Mouse (Mus musculus): ENCODE measurements around the gene Wnt1. TPM values are rescaled to one million over a fixed set of nuclear protein-coding genes. Genes with fewer than 3 reads are reported as not detected.
"Not testable (repeated sequence)": the region's sequence is repeated elsewhere in the genome, so short reads cannot be mapped to it uniquely, and the experiment has no call there.

Wnt1 gene
- polyA plus RNA-seq, 1 experiment from 2014 or later = not detected

DNA sequence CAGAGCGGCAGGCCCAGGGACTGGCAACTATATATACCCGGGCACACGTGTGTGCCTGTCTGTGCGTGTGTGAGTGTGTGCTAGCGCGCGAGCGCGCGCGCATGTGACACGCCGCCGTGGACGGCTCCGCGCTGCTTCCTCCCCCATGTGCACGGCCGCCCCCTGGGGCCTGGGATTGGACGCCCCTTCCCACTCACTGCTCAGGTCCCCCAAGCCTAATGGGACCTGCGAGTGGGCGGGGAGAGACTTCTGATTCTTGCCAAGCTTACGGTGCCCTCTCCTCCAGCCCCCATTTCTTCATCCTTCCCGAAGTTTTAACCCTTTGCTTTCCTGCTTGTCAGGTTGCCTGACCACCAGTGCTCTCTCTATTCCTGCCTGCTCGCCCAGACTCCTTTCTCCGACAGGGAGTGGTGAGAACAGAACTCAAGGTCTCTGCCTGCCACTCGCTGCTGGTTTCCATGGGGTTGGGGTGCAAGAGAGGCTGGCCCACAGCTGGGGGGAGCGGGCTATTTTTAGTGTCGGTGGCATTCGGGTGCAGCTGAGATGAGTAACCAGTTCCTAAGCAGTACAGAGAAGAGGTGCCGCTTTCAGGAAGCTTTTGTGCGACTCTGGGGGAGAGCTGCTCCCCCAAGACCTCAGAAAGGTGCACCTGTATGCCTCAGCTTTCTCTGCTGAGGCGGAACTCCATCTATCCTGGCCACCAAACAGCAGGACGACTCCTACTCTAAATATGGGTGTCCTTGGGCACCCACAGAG lies 18.4 kb downstream of the Wnt1 start:
- peak overlapping the region; percentile 59 for H3K9ac ChIP-seq (ENCODE audit: low read length)
- H3K4me2 ChIP-seq (ENCODE audit: low read depth, low read length) = peak overlapping the region; percentile 82
- peaks cover 71% of the 10 kb centered on the region for H3K27me3 ChIP-seq (ENCODE audit: control insufficient read depth, insufficient read depth, low read depth, low read length)
- peak overlapping the region; percentile 47 for H3K4me3 ChIP-seq (ENCODE audit: low read length)
- WGBS = 2% methylated on average over 29 of the region's 34 CpGs
- H3K36me3 ChIP-seq (ENCODE audit: control insufficient read depth, insufficient read depth, low read length) = peaks cover 13% of the 10 kb centered on the region
- H3K9me3 ChIP-seq (ENCODE audit: control insufficient read depth, low read length) = no peaks in the 10 kb centered on the region
- ATAC-seq (ENCODE audit: low read depth) = peak; percentile 16; the same call in 1 of the 2 replicates
- no peak overlapping the region for H3K27ac ChIP-seq (ENCODE audit: low read length)
- peaks cover 29% of the 10 kb centered on the region for H3K4me1 ChIP-seq (replicated peaks; ENCODE audit: control insufficient read depth, insufficient read depth, low read length)

DNA sequence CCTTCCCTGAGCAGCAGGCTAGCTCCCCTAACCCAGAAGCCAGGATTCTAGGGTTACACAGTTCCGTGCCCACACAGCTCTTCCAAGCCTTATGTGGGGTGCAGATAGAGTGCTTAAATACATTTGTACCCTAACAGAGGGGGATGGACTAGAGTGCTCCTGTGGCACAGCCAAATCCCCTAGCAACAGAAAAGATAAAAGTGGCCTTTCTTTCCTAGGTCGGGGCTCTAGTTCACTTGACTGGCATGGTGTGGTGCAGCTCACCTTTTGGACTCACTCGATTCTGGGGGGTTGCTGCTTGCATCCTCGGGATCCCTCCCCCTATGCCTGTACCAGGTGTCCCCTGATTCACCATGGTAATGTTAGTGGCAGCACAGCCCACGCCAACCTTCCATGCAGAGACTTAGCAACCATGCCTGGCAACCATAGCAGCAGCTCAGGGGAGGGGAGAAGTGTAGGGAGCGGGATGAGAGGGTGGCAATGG lies 19.0 kb downstream of the Wnt1 start:
- ATAC-seq (ENCODE audit: low read depth) = no peak
- no peak overlapping the region for H3K27ac ChIP-seq (ENCODE audit: low read length)
- peaks cover 15% of the 10 kb centered on the region for H3K36me3 ChIP-seq (ENCODE audit: control insufficient read depth, insufficient read depth, low read length)
- H3K4me1 ChIP-seq (replicated peaks; ENCODE audit: control insufficient read depth, insufficient read depth, low read length) = peaks cover 29% of the 10 kb centered on the region
- H3K4me2 ChIP-seq (ENCODE audit: low read depth, low read length) = no peak overlapping the region
- H3K9me3 ChIP-seq (ENCODE audit: control insufficient read depth, low read length) = no peaks in the 10 kb centered on the region
- WGBS = 12% methylated on average over 6 of the region's 6 CpGs
- peaks cover 65% of the 10 kb centered on the region for H3K27me3 ChIP-seq (ENCODE audit: control insufficient read depth, insufficient read depth, low read depth, low read length)
- peak overlapping the region; percentile 59; the same call in 1 of the 2 replicates for H3K9ac ChIP-seq (ENCODE audit: low read length)
- no peak overlapping the region; the same call in 1 of the 2 replicates for H3K4me3 ChIP-seq (ENCODE audit: low read length)

DNA sequence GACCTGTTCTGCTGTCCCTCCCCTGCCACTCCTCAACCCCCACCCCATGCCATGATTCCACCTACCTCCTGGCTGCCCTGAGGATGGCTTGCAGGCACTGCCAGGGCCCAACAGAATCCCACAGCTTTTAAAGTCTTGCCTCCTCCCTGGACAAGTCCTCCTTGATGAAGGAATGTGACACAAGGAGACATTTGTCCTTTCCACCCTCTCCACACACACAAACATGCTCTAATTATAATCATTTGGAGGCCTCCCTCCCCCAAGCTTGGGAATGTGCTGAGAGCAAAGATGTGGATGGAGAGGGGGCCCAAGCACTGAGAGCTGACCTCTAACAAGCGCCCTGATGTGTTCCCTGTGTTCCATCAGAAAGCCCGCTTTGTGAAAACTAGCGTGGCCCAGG lies 19.7 kb downstream of the Wnt1 start, which contains the start of gene Ddn:
TSS of gene Ddn (minus strand) at position 101 of the 400 bp plus-strand sequence.
- Histone ChIP-seq H3K27ac (ENCODE audit: low read length) (no peak within 1 kb of the TSS), H3K4me3 (ENCODE audit: low read length) (no peak within 1 kb of the TSS; the same call in 1 of the 2 replicates), H3K9me3 (ENCODE audit: control insufficient read depth, low read length) (no peaks in the 10 kb centered on the region), H3K36me3 (ENCODE audit: control insufficient read depth, insufficient read depth, low read length) (peaks cover 16% of the 10 kb centered on the region), H3K4me2 (ENCODE audit: low read depth, low read length) (peak within 1 kb of the TSS; percentile 82; the same call in 1 of the 2 replicates), H3K4me1 (replicated peaks; ENCODE audit: control insufficient read depth, insufficient read depth, low read length) (peaks cover 29% of the 10 kb centered on the region), H3K9ac (ENCODE audit: low read length) (peak within 1 kb of the TSS; percentile 59; the same call in 1 of the 2 replicates), H3K27me3 (ENCODE audit: control insufficient read depth, insufficient read depth, low read depth, low read length) (peaks cover 58% of the 10 kb centered on the region)
- 45% methylated on average over 3 of the region's 3 CpGs for WGBS
- ATAC-seq (ENCODE audit: low read depth) = no peak

GRCm38 (mm10) chr15:98810212-98810611 lies 20.6 kb downstream of the Wnt1 start:
- H3K27ac ChIP-seq (ENCODE audit: low read length); H3K9me3 ChIP-seq (ENCODE audit: control insufficient read depth, low read length); H3K9ac ChIP-seq (ENCODE audit: low read length); H3K4me3 ChIP-seq (ENCODE audit: low read length); H3K4me2 ChIP-seq (ENCODE audit: low read depth, low read length); ATAC-seq (ENCODE audit: low read depth): not testable (repeated sequence)
- peaks cover 27% of the 10 kb centered on the region for H3K4me1 ChIP-seq (replicated peaks; ENCODE audit: control insufficient read depth, insufficient read depth, low read length)
- WGBS = 69% methylated on average over 6 of the region's 6 CpGs
- H3K27me3 ChIP-seq (ENCODE audit: control insufficient read depth, insufficient read depth, low read depth, low read length) = peaks cover 50% of the 10 kb centered on the region
- peaks cover 20% of the 10 kb centered on the region for H3K36me3 ChIP-seq (ENCODE audit: control insufficient read depth, insufficient read depth, low read length)

DNA sequence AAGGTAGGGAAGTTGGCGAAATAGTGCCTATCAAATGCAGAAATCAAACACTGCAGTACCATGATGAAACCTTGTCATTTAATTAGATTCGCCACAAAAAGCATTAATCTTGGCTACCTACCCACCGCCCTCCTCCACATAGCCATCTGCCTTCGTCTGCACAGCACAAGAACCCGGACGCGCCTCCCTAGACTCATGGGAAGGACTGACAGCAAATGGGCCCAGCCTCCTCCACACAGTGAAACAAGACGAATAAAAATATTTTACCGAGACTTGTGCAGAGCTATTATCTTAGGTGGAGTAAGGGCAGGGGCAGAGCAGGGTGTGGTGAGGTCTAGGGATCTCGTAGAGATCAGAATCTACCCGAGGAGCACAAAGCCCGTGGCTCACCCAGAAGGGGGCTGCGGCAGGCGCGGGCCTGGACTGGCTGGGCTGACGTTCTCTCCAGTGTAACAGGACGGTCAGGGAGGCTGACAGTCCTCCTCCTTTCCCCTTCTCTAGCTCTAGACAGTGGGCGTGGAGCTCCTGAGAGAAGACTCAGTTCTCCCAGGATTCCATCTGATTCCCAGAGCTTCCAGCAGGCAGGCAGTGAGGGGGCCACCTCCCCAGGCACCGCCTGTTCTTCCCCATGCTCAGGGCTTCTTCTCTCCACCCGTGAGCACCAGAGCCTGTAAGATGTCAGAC lies 23.2 kb downstream of the Wnt1 start:
- H3K4me1 ChIP-seq (replicated peaks; ENCODE audit: control insufficient read depth, insufficient read depth, low read length) = peaks cover 7% of the 10 kb centered on the region
- ATAC-seq (ENCODE audit: low read depth) = no peak
- no peak overlapping the region for H3K9ac ChIP-seq (ENCODE audit: low read length)
- WGBS = 87% methylated on average over 20 of the region's 20 CpGs
- no peak overlapping the region for H3K27ac ChIP-seq (ENCODE audit: low read length)
- H3K4me3 ChIP-seq (ENCODE audit: low read length) = no peak overlapping the region
- H3K27me3 ChIP-seq (ENCODE audit: control insufficient read depth, insufficient read depth, low read depth, low read length) = peaks cover 24% of the 10 kb centered on the region
- H3K36me3 ChIP-seq (ENCODE audit: control insufficient read depth, insufficient read depth, low read length) = peaks cover 22% of the 10 kb centered on the region
- H3K4me2 ChIP-seq (ENCODE audit: low read depth, low read length) = no peak overlapping the region
- no peaks in the 10 kb centered on the region for H3K9me3 ChIP-seq (ENCODE audit: control insufficient read depth, low read length)

- H3K9ac ChIP-seq (ENCODE audit: low read length) = no peak overlapping the region
- H3K4me2 ChIP-seq (ENCODE audit: low read depth, low read length) = no peak overlapping the region
- H3K4me3 ChIP-seq (ENCODE audit: low read length) = no peak overlapping the region
- peaks cover 8% of the 10 kb centered on the region for H3K36me3 ChIP-seq (ENCODE audit: control insufficient read depth, insufficient read depth, low read length)
- H3K27me3 ChIP-seq (ENCODE audit: control insufficient read depth, insufficient read depth, low read depth, low read length) = no peaks in the 10 kb centered on the region
- no peak overlapping the region for H3K27ac ChIP-seq (ENCODE audit: low read length)
- no peaks in the 10 kb centered on the region for H3K4me1 ChIP-seq (replicated peaks; ENCODE audit: control insufficient read depth, insufficient read depth, low read length)
- ATAC-seq (ENCODE audit: low read depth) = no peak
- no peaks in the 10 kb centered on the region for H3K9me3 ChIP-seq (ENCODE audit: control insufficient read depth, low read length)
- WGBS = 89% methylated on average over 7 of the region's 7 CpGs
Measured at GRCm38 (mm10) chr15:98818171-98818570, 28.5 kb downstream of the Wnt1 start.

DNA sequence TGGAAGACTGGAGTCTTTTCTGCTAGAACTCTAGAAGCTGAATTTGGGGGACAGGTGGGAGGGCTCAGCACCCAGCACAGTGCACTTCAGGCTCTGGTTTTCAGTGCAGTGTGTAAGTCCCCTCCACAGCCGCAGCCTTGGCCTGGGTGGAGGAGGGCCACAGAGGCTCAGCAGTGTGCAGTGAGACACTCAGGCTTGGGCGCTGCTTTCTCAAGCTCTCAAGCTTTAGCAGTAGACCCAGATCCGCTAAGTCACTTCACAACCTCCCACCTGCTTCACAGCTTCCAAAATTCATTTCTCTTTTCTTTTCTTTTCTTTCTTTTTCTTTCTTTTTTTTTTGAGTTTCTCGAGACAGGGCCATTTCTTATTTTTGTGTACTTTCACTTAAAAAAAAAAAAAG lies 31.3 kb downstream of the Wnt1 start:
- Histone ChIP-seq H3K4me3 (ENCODE audit: low read length) (no peak overlapping the region), H3K9ac (ENCODE audit: low read length) (no peak overlapping the region), H3K9me3 (ENCODE audit: control insufficient read depth, low read length) (no peaks in the 10 kb centered on the region), H3K36me3 (ENCODE audit: control insufficient read depth, insufficient read depth, low read length) (peaks cover 14% of the 10 kb centered on the region), H3K27me3 (ENCODE audit: control insufficient read depth, insufficient read depth, low read depth, low read length) (no peaks in the 10 kb centered on the region), H3K27ac (ENCODE audit: low read length) (no peak overlapping the region), H3K4me1 (replicated peaks; ENCODE audit: control insufficient read depth, insufficient read depth, low read length) (no peaks in the 10 kb centered on the region), H3K4me2 (ENCODE audit: low read depth, low read length) (no peak overlapping the region)
- WGBS = 85% methylated on average over 4 of the region's 4 CpGs
- ATAC-seq (ENCODE audit: low read depth) = no peak

DNA sequence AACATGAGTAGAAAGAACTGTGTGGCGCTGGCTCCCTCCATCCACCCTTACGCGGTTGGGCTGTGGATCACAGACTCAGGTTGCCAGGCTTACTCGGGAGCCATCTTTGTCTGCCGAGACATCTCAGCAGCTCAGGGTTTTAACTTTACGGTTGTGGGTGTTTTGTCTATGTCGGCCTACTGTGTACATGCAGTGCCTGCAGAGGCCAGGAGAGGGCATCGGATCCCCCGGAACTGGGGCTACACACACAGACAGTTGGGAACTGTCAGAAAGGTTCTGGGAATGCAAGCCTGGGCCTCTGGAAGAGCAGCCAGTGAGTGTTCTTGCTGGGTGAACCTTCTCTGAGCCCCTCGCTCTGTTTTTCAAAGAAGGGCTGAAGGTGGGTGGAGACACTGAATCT lies 31.7 kb downstream of the Wnt1 start:
- Histone ChIP-seq H3K4me2 (ENCODE audit: low read depth, low read length) (no peak overlapping the region), H3K4me1 (replicated peaks; ENCODE audit: control insufficient read depth, insufficient read depth, low read length) (no peaks in the 10 kb centered on the region), H3K4me3 (ENCODE audit: low read length) (no peak overlapping the region), H3K9me3 (ENCODE audit: control insufficient read depth, low read length) (no peaks in the 10 kb centered on the region), H3K36me3 (ENCODE audit: control insufficient read depth, insufficient read depth, low read length) (peaks cover 14% of the 10 kb centered on the region), H3K27me3 (ENCODE audit: control insufficient read depth, insufficient read depth, low read depth, low read length) (no peaks in the 10 kb centered on the region), H3K27ac (ENCODE audit: low read length) (no peak overlapping the region), H3K9ac (ENCODE audit: low read length) (no peak overlapping the region)
- 37% methylated on average over 10 of the region's 10 CpGs for WGBS
- no peak for ATAC-seq (ENCODE audit: low read depth)

DNA sequence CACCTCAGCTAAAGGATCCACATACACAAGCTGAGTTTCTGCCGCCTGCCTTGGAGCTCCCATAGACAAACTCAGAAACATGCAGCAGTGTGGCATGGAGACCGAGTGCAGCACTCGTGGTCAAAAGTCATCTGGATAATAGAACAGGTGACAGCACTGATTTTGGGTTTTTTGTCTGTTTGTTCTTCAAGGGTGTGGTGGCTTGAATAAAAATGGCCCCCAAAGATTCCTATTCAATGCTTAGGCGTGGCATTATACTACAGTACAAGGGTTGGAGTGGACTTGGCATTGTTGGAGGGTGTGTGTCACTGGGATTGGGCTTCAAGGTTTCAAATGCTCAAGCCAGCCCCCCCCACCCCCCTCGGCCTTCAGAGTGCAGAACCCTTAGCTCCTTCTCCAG lies 32.5 kb downstream of the Wnt1 start:
- H3K4me3 ChIP-seq (ENCODE audit: low read length) = no peak overlapping the region
- H3K9ac ChIP-seq (ENCODE audit: low read length) = no peak overlapping the region
- no peaks in the 10 kb centered on the region for H3K27me3 ChIP-seq (ENCODE audit: control insufficient read depth, insufficient read depth, low read depth, low read length)
- H3K9me3 ChIP-seq (ENCODE audit: control insufficient read depth, low read length) = no peaks in the 10 kb centered on the region
- no peak overlapping the region for H3K27ac ChIP-seq (ENCODE audit: low read length)
- ATAC-seq (ENCODE audit: low read depth) = no peak
- no peaks in the 10 kb centered on the region for H3K4me1 ChIP-seq (replicated peaks; ENCODE audit: control insufficient read depth, insufficient read depth, low read length)
- peaks cover 14% of the 10 kb centered on the region for H3K36me3 ChIP-seq (ENCODE audit: control insufficient read depth, insufficient read depth, low read length)
- WGBS = 92% methylated on average over 5 of the region's 5 CpGs
- no peak overlapping the region for H3K4me2 ChIP-seq (ENCODE audit: low read depth, low read length)
